Mouse (Mus musculus) hindbrain, embryonic 14.5 days (tissue): ENCODE measurements around the gene Sesn3. TPM values are rescaled to one million over a fixed set of nuclear protein-coding genes. Genes with fewer than 3 reads are reported as not detected.
A peak's percentile ranks its signal among the peaks of the same experiment; 100 is the strongest.
"Not testable (repeated sequence)": the region's sequence is repeated elsewhere in the genome, so short reads cannot be mapped to it uniquely, and the experiment has no call there.

Source experiments
- ATAC-seq: fragments of 200-750 bp; cut with Nextera tagmentation; 2 replicates; pipeline ENCODE4 v1.8.0; 2017; ENCODE audit warnings: moderate number of reproducible peaks, mild to moderate bottlenecking, moderate TSS enrichment, moderate library complexity; ENCODE audit not compliant: low FRiP score
- DNase-seq: peaks from one replicate; pipeline ENCODE4 v3.0.0-alpha.2; 2015; ENCODE audit warnings: low spot score
- H3K27ac ChIP-seq: fragments of 300-500 bp; sonication (generic); 2 replicates; pipeline ENCODE4 v1.5.1; 2014; ENCODE audit warnings: mild to moderate bottlenecking, moderate library complexity
- H3K27me3 ChIP-seq: fragments of 300-500 bp; sonication (generic); 2 replicates; pipeline ENCODE4 v1.6.1; 2014; ENCODE audit warnings: mild to moderate bottlenecking, low read length, mixed read lengths; ENCODE audit not compliant: control insufficient read depth, insufficient read depth
- H3K36me3 ChIP-seq: fragments of 300-500 bp; sonication (generic); replicated peaks from 2 replicates; pipeline ENCODE4 v1.6.1; 2014; ENCODE audit not compliant: control insufficient read depth, insufficient read depth
- H3K4me1 ChIP-seq: fragments of 300-500 bp; sonication (generic); replicated peaks from 2 replicates; pipeline ENCODE4 v1.6.1; 2014; ENCODE audit warnings: antibody characterized with exemption, low read length, mixed read lengths; ENCODE audit not compliant: control insufficient read depth, insufficient read depth
- H3K4me2 ChIP-seq: fragments of 300-500 bp; sonication (generic); replicated peaks from 2 replicates; pipeline ENCODE4 v1.6.1; 2014; ENCODE audit warnings: mild to moderate bottlenecking, moderate library complexity
- H3K4me3 ChIP-seq: fragments of 300-500 bp; sonication (generic); replicated peaks from 2 replicates; pipeline ENCODE4 v1.5.1; 2014; ENCODE audit warnings: mild to moderate bottlenecking, low read length
- H3K9ac ChIP-seq: fragments of 300-500 bp; sonication (generic); 2 replicates; pipeline ENCODE4 v1.6.1; 2014
- H3K9me3 ChIP-seq: fragments of 300-500 bp; sonication (generic); 2 replicates; pipeline ENCODE4 v1.6.1; 2016; ENCODE audit warnings: low read length; ENCODE audit not compliant: control insufficient read depth
- WGBS: fragments of 180-500 bp; shearing (Covaris S2); extraction: QIAGEN DNeasy Blood & Tissue Kit; methylation state at CpG from one replicate; pipeline ENCODE4 v1.1.7; 2014; 5-methylcytosine and 5-hydroxymethylcytosine counted together
- polyA plus RNA-seq: library from polyadenylated mRNA; unstranded; fragments of >200 nt; fragmentation: Nextera tagmentation; extraction: Ambion mirVana; gene quantifications from 2 replicates; pipeline ENCODE4 v1.2.1, GENCODE M21; 2014

Sesn3 gene
- polyA plus RNA-seq, 1 experiment from 2014 or later: 26.3 TPM

- H3K9ac ChIP-seq: no peak overlapping the region
- H3K27me3 ChIP-seq: no peaks in the 10 kb centered on the region
- no peak overlapping the region for H3K4me3 ChIP-seq
- H3K36me3 ChIP-seq: no peaks in the 10 kb centered on the region
- H3K4me1 ChIP-seq: no peaks in the 10 kb centered on the region
- WGBS: 59% methylated on average over 4 of the region's 4 CpGs
- H3K9me3 ChIP-seq: no peaks in the 10 kb centered on the region
- no peak overlapping the region for H3K4me2 ChIP-seq
- H3K27ac ChIP-seq: no peak overlapping the region
- DNase-seq: peak; percentile 90
- peak; percentile 90 for ATAC-seq
These were observed 67.3 kb downstream of the Sesn3 start for GRCm38 (mm10) chr9:14342041-14342668.

- H3K4me2 ChIP-seq, H3K9me3 ChIP-seq, H3K4me1 ChIP-seq, H3K27ac ChIP-seq, H3K36me3 ChIP-seq, ATAC-seq, H3K27me3 ChIP-seq, H3K9ac ChIP-seq, DNase-seq, H3K4me3 ChIP-seq: not testable (repeated sequence)
- WGBS: 94% methylated on average over 4 of the region's 4 CpGs
These were observed 71.0 kb downstream of the Sesn3 start for GRCm38 (mm10) chr9:14345866-14346265.

GRCm38 (mm10) chr9:14348416-14348815 is 73.5 kb downstream of the Sesn3 start:
- Histone ChIP-seq H3K9me3 (no peaks in the 10 kb centered on the region), H3K27me3 (no peaks in the 10 kb centered on the region), H3K27ac (no peak overlapping the region), H3K4me3 (no peak overlapping the region), H3K4me2 (no peak overlapping the region), H3K9ac (no peak overlapping the region), H3K36me3 (no peaks in the 10 kb centered on the region), H3K4me1 (no peaks in the 10 kb centered on the region)
- 60% methylated on average over 4 of the region's 4 CpGs for WGBS
- DNase-seq (no peak), ATAC-seq (no peak)

- WGBS: 83% methylated on average over 5 of the region's 5 CpGs
- no peak overlapping the region for H3K4me2 ChIP-seq
- no peaks in the 10 kb centered on the region for H3K4me1 ChIP-seq
- H3K27me3 ChIP-seq: no peaks in the 10 kb centered on the region
- no peak for ATAC-seq
- no peak for DNase-seq
- H3K9me3 ChIP-seq: no peaks in the 10 kb centered on the region
- H3K9ac ChIP-seq: no peak overlapping the region
- no peaks in the 10 kb centered on the region for H3K36me3 ChIP-seq
- H3K4me3 ChIP-seq: no peak overlapping the region
- H3K27ac ChIP-seq: no peak overlapping the region
These were observed 74.5 kb downstream of the Sesn3 start for GRCm38 (mm10) chr9:14349380-14349779.

GRCm38 (mm10) chr9:14350787-14351186 is 75.9 kb downstream of the Sesn3 start:
- no peaks in the 10 kb centered on the region for H3K27me3 ChIP-seq
- H3K9me3 ChIP-seq: no peaks in the 10 kb centered on the region
- H3K36me3 ChIP-seq: no peaks in the 10 kb centered on the region
- H3K9ac ChIP-seq: no peak overlapping the region
- DNase-seq: no peak
- no peaks in the 10 kb centered on the region for H3K4me1 ChIP-seq
- WGBS: 74% methylated on average over 2 of the region's 2 CpGs
- ATAC-seq: no peak
- no peak overlapping the region for H3K27ac ChIP-seq
- no peak overlapping the region for H3K4me2 ChIP-seq
- H3K4me3 ChIP-seq: no peak overlapping the region

- H3K4me3 ChIP-seq: no peak overlapping the region
- WGBS: 84% methylated on average over 1 of the region's 1 CpGs
These were observed 77.5 kb downstream of the Sesn3 start for GRCm38 (mm10) chr9:14352337-14352736.

GRCm38 (mm10) chr9:14354852-14355251 is 80.0 kb downstream of the Sesn3 start:
- Histone ChIP-seq H3K27me3 (no peaks in the 10 kb centered on the region), H3K9me3 (no peaks in the 10 kb centered on the region), H3K4me2 (no peak overlapping the region), H3K36me3 (peaks cover 11% of the 10 kb centered on the region), H3K27ac (no peak overlapping the region), H3K4me3 (no peak overlapping the region), H3K4me1 (no peaks in the 10 kb centered on the region), H3K9ac (no peak overlapping the region)
- 44% methylated on average over 6 of the region's 6 CpGs for WGBS
- no peak; the same call in 1 of the 2 replicates for ATAC-seq
- DNase-seq: no peak

More at GRCm38 (mm10) chr9:14352337-14352736, 77.5 kb downstream of the Sesn3 start:
- H3K9me3 ChIP-seq: no peaks in the 10 kb centered on the region
- H3K4me1 ChIP-seq: no peaks in the 10 kb centered on the region
- H3K27ac ChIP-seq: no peak overlapping the region
- ATAC-seq: no peak
- DNase-seq: no peak
- no peak overlapping the region for H3K4me2 ChIP-seq
- no peak overlapping the region for H3K9ac ChIP-seq
- no peaks in the 10 kb centered on the region for H3K27me3 ChIP-seq
- H3K36me3 ChIP-seq: peaks cover 10% of the 10 kb centered on the region

GRCm38 (mm10) chr9:14357033-14357432 is 82.2 kb downstream of the Sesn3 start:
- Histone ChIP-seq H3K9me3 (no peaks in the 10 kb centered on the region), H3K4me2 (no peak overlapping the region), H3K4me1 (no peaks in the 10 kb centered on the region), H3K36me3 (peaks cover 11% of the 10 kb centered on the region), H3K4me3 (no peak overlapping the region), H3K27me3 (no peaks in the 10 kb centered on the region), H3K27ac (no peak overlapping the region), H3K9ac (no peak overlapping the region)
- ATAC-seq (no peak), DNase-seq (no peak)
- WGBS: 88% methylated on average over 4 of the region's 4 CpGs

GRCm38 (mm10) chr9:14362068-14362768 is 87.4 kb downstream of the Sesn3 start:
- no peak overlapping the region for H3K4me3 ChIP-seq
- H3K4me2 ChIP-seq: no peak overlapping the region
- 87% methylated on average over 8 of the region's 8 CpGs for WGBS
- H3K36me3 ChIP-seq: peaks cover 3% of the 10 kb centered on the region; the same call in 1 of the 2 replicates
- H3K27me3 ChIP-seq: no peaks in the 10 kb centered on the region
- no peak overlapping the region for H3K9ac ChIP-seq
- H3K27ac ChIP-seq: no peak overlapping the region
- ATAC-seq: no peak
- no peaks in the 10 kb centered on the region for H3K9me3 ChIP-seq
- no peaks in the 10 kb centered on the region for H3K4me1 ChIP-seq
- no peak for DNase-seq
